Mouse (Mus musculus) adrenal gland, adult (tissue): ENCODE data around the gene Scin.

ENCODE experiments used
- DNase-seq, 2 experiments: peaks; one replicate each; pipeline ENCODE4 v3.0.0; 2022 to 2023; ENCODE audit warnings: low spot score in 1 of 2; ENCODE audit not compliant: inconsistent age in 2 of 2

Scin gene

GRCm38 (mm10) chr12:40029201-40029600 is 104.8 kb downstream of the Scin start:
- peak in 1 of 2 experiments; percentile 26 for DNase-seq

- no peak for DNase-seq
These were observed 106.2 kb downstream of the Scin start for GRCm38 (mm10) chr12:40027846-40028245.

- DNase-seq: no peak
These were observed 106.6 kb downstream of the Scin start for GRCm38 (mm10) chr12:40027444-40027843.

GRCm38 (mm10) chr12:40023918-40024317 is 110.1 kb downstream of the Scin start:
- no peak for DNase-seq

- DNase-seq: peak in 1 of 2 experiments; percentile 55
These were observed 110.9 kb downstream of the Scin start for GRCm38 (mm10) chr12:40023014-40023642.

- no peak for DNase-seq
These were observed 111.7 kb downstream of the Scin start for GRCm38 (mm10) chr12:40022344-40022743.

GRCm38 (mm10) chr12:40017955-40018505 is 116.0 kb downstream of the Scin start:
- no peak for DNase-seq

- DNase-seq: peak; percentile 66 to 87
These were observed 117.2 kb downstream of the Scin start for GRCm38 (mm10) chr12:40016648-40017460.

- DNase-seq: no peak
These were observed 118.0 kb downstream of the Scin start for GRCm38 (mm10) chr12:40016068-40016467.

- DNase-seq: peak in 1 of 2 experiments; percentile 75
These were observed 124.2 kb downstream of the Scin start for GRCm38 (mm10) chr12:40009866-40010265.
